Mouse (Mus musculus): Measurements from ENCODE around the gene Ppara. TPM values are rescaled to one million over a fixed set of nuclear protein-coding genes. Genes with fewer than 3 reads are reported as not detected.
"Not testable (repeated sequence)": the region's sequence is repeated elsewhere in the genome, so short reads cannot be mapped to it uniquely, and the experiment has no call there.

Ppara gene
- polyA plus RNA-seq, 1 experiment = not detected

- no peak for TF ChIP-seq GATA1 (IDR thresholded peaks at IDR 0.05; ENCODE audit: borderline replicate concordance, low read length)
- TF ChIP-seq FLI1 (IDR thresholded peaks at IDR 0.05; ENCODE audit: low read length) = no peak
- no peaks in the 10 kb centered on the region for H3K36me3 ChIP-seq (replicated peaks; ENCODE audit: low read length)
- H3K4me1 ChIP-seq = no peaks in the 10 kb centered on the region
- 0 out of 2 replicates have a peak, but pooled peaks cover 3% of the 10 kb centered on the region for H3K9me3 ChIP-seq
- peaks cover 34% of the 10 kb centered on the region for H3K27me3 ChIP-seq (replicated peaks)
- no peak overlapping the region for H3K4me3 ChIP-seq (replicated peaks)
Measured at GRCm38 (mm10) chr15:85765022-85765421, 30.2 kb downstream of the Ppara start.

GRCm38 (mm10) chr15:85766677-85767076 is 31.9 kb downstream of the Ppara start:
- H3K36me3 ChIP-seq (replicated peaks; ENCODE audit: low read length) = no peaks in the 10 kb centered on the region
- H3K4me1 ChIP-seq = no peaks in the 10 kb centered on the region
- 0 out of 2 replicates have a peak, but pooled peaks cover 3% of the 10 kb centered on the region for H3K9me3 ChIP-seq
- TF ChIP-seq FLI1 (IDR thresholded peaks at IDR 0.05; ENCODE audit: low read length) (no peak), GATA1 (IDR thresholded peaks at IDR 0.05; ENCODE audit: borderline replicate concordance, low read length) (no peak)
- H3K27me3 ChIP-seq (replicated peaks) = peaks cover 44% of the 10 kb centered on the region
- H3K4me3 ChIP-seq (replicated peaks) = no peak overlapping the region

GRCm38 (mm10) chr15:85768991-85769390 is 34.2 kb downstream of the Ppara start:
- Histone ChIP-seq H3K4me1 (no peaks in the 10 kb centered on the region), H3K36me3 (replicated peaks; ENCODE audit: low read length) (no peaks in the 10 kb centered on the region), H3K27me3 (replicated peaks) (peaks cover 49% of the 10 kb centered on the region), H3K9me3 (0 out of 2 replicates have a peak, but pooled peaks cover under 1% of the 10 kb centered on the region), H3K4me3 (replicated peaks) (no peak overlapping the region)
- no peak for TF ChIP-seq GATA1 (IDR thresholded peaks at IDR 0.05; ENCODE audit: borderline replicate concordance, low read length)

- TF ChIP-seq FLI1 (IDR thresholded peaks at IDR 0.05; ENCODE audit: low read length) (no peak), GATA1 (IDR thresholded peaks at IDR 0.05; ENCODE audit: borderline replicate concordance, low read length) (no peak)
- H3K4me3 ChIP-seq (replicated peaks) = no peak overlapping the region
- H3K9me3 ChIP-seq = no peaks in the 10 kb centered on the region
- no peaks in the 10 kb centered on the region for H3K36me3 ChIP-seq (replicated peaks; ENCODE audit: low read length)
- peaks cover 57% of the 10 kb centered on the region for H3K27me3 ChIP-seq (replicated peaks)
- H3K4me1 ChIP-seq = peaks cover 5% of the 10 kb centered on the region
Measured at GRCm38 (mm10) chr15:85771306-85772121, 36.7 kb downstream of the Ppara start.

GRCm38 (mm10) chr15:85772146-85772740 is 37.5 kb downstream of the Ppara start:
- Histone ChIP-seq H3K4me3 (replicated peaks) (no peak overlapping the region), H3K36me3 (replicated peaks; ENCODE audit: low read length) (no peaks in the 10 kb centered on the region), H3K27me3 (replicated peaks) (peaks cover 60% of the 10 kb centered on the region), H3K9me3 (no peaks in the 10 kb centered on the region), H3K4me1 (peaks cover 9% of the 10 kb centered on the region)
- TF ChIP-seq GATA1 (IDR thresholded peaks at IDR 0.05; ENCODE audit: borderline replicate concordance, low read length) = no peak
- TF ChIP-seq FLI1 (IDR thresholded peaks at IDR 0.05; ENCODE audit: low read length) = no peak

GRCm38 (mm10) chr15:85774419-85774818 is 39.6 kb downstream of the Ppara start:
- H3K27me3 ChIP-seq (replicated peaks) = peaks cover 51% of the 10 kb centered on the region
- H3K36me3 ChIP-seq (replicated peaks; ENCODE audit: low read length) = no peaks in the 10 kb centered on the region
- peaks cover 9% of the 10 kb centered on the region for H3K4me1 ChIP-seq
- H3K9me3 ChIP-seq = no peaks in the 10 kb centered on the region
- H3K4me3 ChIP-seq (replicated peaks) = no peak overlapping the region
- no peak for TF ChIP-seq FLI1 (IDR thresholded peaks at IDR 0.05; ENCODE audit: low read length)
- TF ChIP-seq GATA1 (IDR thresholded peaks at IDR 0.05; ENCODE audit: borderline replicate concordance, low read length) = no peak

GRCm38 (mm10) chr15:85775001-85775400 is 40.2 kb downstream of the Ppara start:
- Histone ChIP-seq H3K4me1 (peaks cover 9% of the 10 kb centered on the region), H3K27me3 (replicated peaks) (peaks cover 50% of the 10 kb centered on the region)

GRCm38 (mm10) chr15:85776241-85776640 is 41.5 kb downstream of the Ppara start:
- Histone ChIP-seq H3K36me3 (replicated peaks; ENCODE audit: low read length) (no peaks in the 10 kb centered on the region), H3K9me3 (no peaks in the 10 kb centered on the region), H3K27me3 (replicated peaks) (peaks cover 45% of the 10 kb centered on the region), H3K4me1 (peaks cover 9% of the 10 kb centered on the region), H3K4me3 (replicated peaks) (no peak overlapping the region)
- TF ChIP-seq FLI1 (IDR thresholded peaks at IDR 0.05; ENCODE audit: low read length) = no peak
- TF ChIP-seq GATA1 (IDR thresholded peaks at IDR 0.05; ENCODE audit: borderline replicate concordance, low read length) = no peak

More at GRCm38 (mm10) chr15:85775001-85775400, 40.2 kb downstream of the Ppara start:
- Histone ChIP-seq H3K36me3 (replicated peaks; ENCODE audit: low read length) (no peaks in the 10 kb centered on the region), H3K9me3 (no peaks in the 10 kb centered on the region), H3K4me3 (replicated peaks) (no peak overlapping the region)
- no peak for TF ChIP-seq FLI1 (IDR thresholded peaks at IDR 0.05; ENCODE audit: low read length)
- TF ChIP-seq GATA1 (IDR thresholded peaks at IDR 0.05; ENCODE audit: borderline replicate concordance, low read length) = no peak

GRCm38 (mm10) chr15:85776771-85777170 is 42.0 kb downstream of the Ppara start:
- Histone ChIP-seq H3K4me3 (replicated peaks) (no peak overlapping the region), H3K4me1 (peaks cover 9% of the 10 kb centered on the region), H3K9me3 (no peaks in the 10 kb centered on the region), H3K36me3 (replicated peaks; ENCODE audit: low read length) (no peaks in the 10 kb centered on the region), H3K27me3 (replicated peaks) (peaks cover 42% of the 10 kb centered on the region)
- TF ChIP-seq FLI1 (IDR thresholded peaks at IDR 0.05; ENCODE audit: low read length) = no peak
- TF ChIP-seq GATA1 (IDR thresholded peaks at IDR 0.05; ENCODE audit: borderline replicate concordance, low read length) = no peak

GRCm38 (mm10) chr15:85778891-85779290 is 44.1 kb downstream of the Ppara start:
- H3K36me3 ChIP-seq (replicated peaks; ENCODE audit: low read length); H3K4me1 ChIP-seq; H3K4me3 ChIP-seq (replicated peaks): not testable (repeated sequence)
- H3K27me3 ChIP-seq (replicated peaks) = peaks cover 44% of the 10 kb centered on the region
- peaks cover 14% of the 10 kb centered on the region for H3K9me3 ChIP-seq

All from megakaryocyte, embryonic 14.5 days (primary cell).